15 mouse cellular contexts compared by ENCODE assay signal in the genomic region with DNA sequence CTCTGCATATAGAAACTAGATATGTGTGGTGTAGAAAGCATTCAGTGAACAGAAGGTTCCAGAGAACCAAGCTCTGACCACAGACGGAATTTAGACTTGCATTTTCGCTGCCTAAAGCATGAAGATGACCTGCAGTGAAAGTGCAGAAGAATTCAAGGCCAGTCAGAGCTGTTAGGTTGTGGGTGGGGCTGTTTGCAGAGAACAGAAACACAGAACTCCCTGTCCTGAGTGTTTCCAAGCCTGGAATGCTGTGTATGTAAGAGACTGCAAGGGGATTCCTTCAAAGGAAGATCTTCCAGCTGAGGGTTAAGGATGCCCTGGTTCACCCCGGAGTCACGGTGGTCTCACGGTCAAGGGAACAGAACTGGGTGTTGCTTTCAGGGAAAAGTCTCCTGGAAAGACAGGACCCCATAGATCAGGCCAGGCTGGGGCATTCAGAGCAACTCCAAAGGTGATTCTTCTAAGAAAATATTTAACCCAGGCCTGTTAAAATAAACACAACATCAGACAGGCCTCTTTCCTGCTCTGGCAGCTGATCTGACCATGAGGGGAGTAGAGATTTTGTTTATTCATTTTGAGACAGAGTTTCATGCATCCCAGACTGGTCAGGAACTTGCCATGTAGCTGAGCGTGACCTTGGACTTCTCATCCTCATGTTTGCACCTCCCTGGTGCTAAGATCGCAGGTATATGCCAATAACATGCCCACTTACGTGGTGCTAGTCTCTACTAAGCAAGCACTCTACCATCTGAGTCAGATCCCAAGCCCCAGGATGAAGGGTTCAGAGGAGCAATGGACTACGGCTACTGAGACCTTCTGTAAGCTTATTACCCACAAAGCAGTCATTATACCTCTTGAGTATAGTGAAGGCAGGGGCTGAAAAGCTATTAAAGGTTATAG.
DNase-seq lines count a peak whose midpoint lies in the region; ATAC-seq and TF ChIP-seq lines count a peak whose summit lies in the region.
"Had no signal": no experiment of that assay in that cellular context is flagged by ENCODE, and none has a peak within 500 bp of the region (broad histone marks: within the 10 kb centered on the region; RNA-seq: fewer than 3 reads in every experiment).

No protein-coding gene starts in this region.

- peaks cover 3% of the 10 kb centered on the region for H3K36me3 ChIP-seq in liver, adult 2 months (ENCODE audit: control insufficient read depth, insufficient read depth, low read length)
- H3K36me3 ChIP-seq in intestine, embryonic 16.5 days (ENCODE audit: control insufficient read depth, insufficient read depth, low read length): no peaks in the 10 kb centered on the region
- H3K36me3 ChIP-seq in kidney, embryonic 16.5 days (ENCODE audit: insufficient read depth, low read length): no peaks in the 10 kb centered on the region
- no peaks in the 10 kb centered on the region for H3K36me3 ChIP-seq in liver, embryonic 14.5 days (replicated peaks; ENCODE audit: control insufficient read depth, insufficient read depth, low read depth)
- no peaks in the 10 kb centered on the region for H3K36me3 ChIP-seq in thymus, adult 2 months (ENCODE audit: control insufficient read depth, insufficient read depth, low read length)

- no peak for TF ChIP-seq CTCF in liver, adult 2 months (IDR thresholded peaks at IDR 0.05; ENCODE audit: low read depth, low read length)
- TF ChIP-seq CTCF in liver, embryonic 14.5 days (IDR thresholded peaks at IDR 0.05; ENCODE audit: low read depth): no peak
- no peak for TF ChIP-seq CTCF in thymus, adult 2 months (IDR thresholded peaks at IDR 0.05; ENCODE audit: borderline replicate concordance, control insufficient read depth, extremely low read depth, insufficient read depth, low read length, poor library complexity)

- DNase-seq in liver, adult 2 months (ENCODE audit: extremely low read depth, low read depth, low spot score): peak; percentile 83
- no peak for DNase-seq in liver
- DNase-seq in liver, embryonic 14.5 days (ENCODE audit: low read depth in 3 of 3, low spot score in 3 of 3): no peak
- no peak for DNase-seq in gastrocnemius, adult 8-10 months (ENCODE audit: low spot score in 2 of 2)
- no peak for DNase-seq in thymus, adult 2 months
- no peak for DNase-seq in left cerebral cortex, postnatal 25 days (ENCODE audit: low spot score in 2 of 2)
- DNase-seq: adrenal gland, postnatal 25 days; cerebellum, adult 18-20 months; gastrocnemius, postnatal 25 days had no signal

- ATAC-seq in intestine, embryonic 16.5 days: peak; percentile 51; the same call in 1 of the 2 replicates
- peak; percentile 55 for ATAC-seq in kidney, embryonic 16.5 days (ENCODE audit: low FRiP score, low TSS enrichment)
- ATAC-seq in liver, embryonic 14.5 days (ENCODE audit: insufficient read depth): 0 out of 2 replicates have a peak, but pooled peaks have one; percentile 35
- ATAC-seq: forebrain, embryonic 14.5 days; Patski had no signal

- WGBS in liver, adult 2 months: 22% methylated on average over 9 of the region's 9 CpGs
- 31% methylated on average over 9 of the region's 9 CpGs for WGBS in intestine, embryonic 16.5 days
- WGBS in kidney, embryonic 16.5 days: 48% methylated on average over 9 of the region's 9 CpGs
- WGBS in liver, embryonic 14.5 days (ENCODE audit: insufficient replicate concordance): 51% methylated on average over 9 of the region's 9 CpGs
- 95% methylated on average over 9 of the region's 9 CpGs for WGBS in thymus, adult 2 months

- no peaks in the 10 kb centered on the region for H3K9me3 ChIP-seq in intestine, embryonic 16.5 days (ENCODE audit: control insufficient read depth, low read length)
- H3K9me3 ChIP-seq in kidney, embryonic 16.5 days (ENCODE audit: low read length): no peaks in the 10 kb centered on the region
- no peaks in the 10 kb centered on the region for H3K9me3 ChIP-seq in liver, embryonic 14.5 days (ENCODE audit: control insufficient read depth, low read length)

- peak overlapping the region; percentile 67 for H3K27ac ChIP-seq in liver, adult 2 months (replicated peaks; ENCODE audit: insufficient read depth, low read depth, low read length)
- H3K27ac ChIP-seq in intestine, embryonic 16.5 days (ENCODE audit: low read length): peak overlapping the region; percentile 49
- peak overlapping the region; percentile 80 for H3K27ac ChIP-seq in kidney, embryonic 16.5 days (ENCODE audit: low read length)
- no peak overlapping the region for H3K27ac ChIP-seq in liver, embryonic 14.5 days
- no peak overlapping the region for H3K27ac ChIP-seq in thymus, adult 2 months (ENCODE audit: control insufficient read depth, insufficient read depth, low read length)
- H3K27ac ChIP-seq: hindbrain, embryonic 14.5 days; macrophage had no signal

- TF ChIP-seq POLR2A in liver, adult 2 months (IDR thresholded peaks at IDR 0.05; ENCODE audit: extremely low read depth, insufficient read depth, low read length): no peak
- no peak for TF ChIP-seq POLR2A in thymus, adult 2 months (IDR thresholded peaks at IDR 0.05; ENCODE audit: control insufficient read depth, extremely low read depth, insufficient read depth, low read length, poor library complexity)

- H3K4me3 ChIP-seq in liver, adult 2 months (ENCODE audit: insufficient read depth, low read depth, low read length): no peak overlapping the region
- H3K4me3 ChIP-seq in intestine, embryonic 16.5 days (ENCODE audit: low read length): no peak overlapping the region
- H3K4me3 ChIP-seq in kidney, embryonic 16.5 days (ENCODE audit: low read length): no peak overlapping the region
- H3K4me3 ChIP-seq in liver, embryonic 14.5 days (ENCODE audit: insufficient read depth in 1 of 2, low read depth in 2 of 2, low read length in 2 of 2): no peak overlapping the region
- no peak overlapping the region for H3K4me3 ChIP-seq in thymus, adult 2 months (ENCODE audit: control insufficient read depth, insufficient read depth, low read length)

- TF ChIP-seq EP300 in liver, embryonic 14.5 days (IDR thresholded peaks at IDR 0.05; ENCODE audit: low read depth): no peak

- H3K4me1 ChIP-seq in liver, adult 2 months (ENCODE audit: control insufficient read depth, insufficient read depth, low read length): peaks cover 17% of the 10 kb centered on the region
- H3K4me1 ChIP-seq in intestine, embryonic 16.5 days (ENCODE audit: control insufficient read depth, insufficient read depth, low read length): peaks cover 20% of the 10 kb centered on the region
- H3K4me1 ChIP-seq in kidney, embryonic 16.5 days (ENCODE audit: insufficient read depth, low read length): peaks cover 20% of the 10 kb centered on the region
- peaks cover 0 to 7% of the 10 kb centered on the region in 2 experiments; a peak in 2 of 4 replicates for H3K4me1 ChIP-seq in liver, embryonic 14.5 days (replicated peaks; ENCODE audit: control insufficient read depth in 2 of 2, insufficient read depth in 2 of 2, low read length in 1 of 2)
- no peaks in the 10 kb centered on the region for H3K4me1 ChIP-seq in thymus, adult 2 months (replicated peaks; ENCODE audit: control insufficient read depth, insufficient read depth, low read length)

- H3K4me2 ChIP-seq in intestine, embryonic 16.5 days (ENCODE audit: low read depth, low read length): no peak overlapping the region
- H3K4me2 ChIP-seq in kidney, embryonic 16.5 days (replicated peaks; ENCODE audit: low read depth, low read length): no peak overlapping the region
- peak overlapping the region; percentile 13; the same call in 1 of the 2 replicates for H3K4me2 ChIP-seq in liver, embryonic 14.5 days (ENCODE audit: low read depth)
- H3K4me2 ChIP-seq: hindbrain, embryonic 14.5 days had no signal

- H3K27me3 ChIP-seq in liver, adult 2 months (ENCODE audit: control insufficient read depth, insufficient read depth, low read length): no peaks in the 10 kb centered on the region
- no peaks in the 10 kb centered on the region for H3K27me3 ChIP-seq in intestine, embryonic 16.5 days (replicated peaks; ENCODE audit: control insufficient read depth, insufficient read depth, low read length)
- no peaks in the 10 kb centered on the region for H3K27me3 ChIP-seq in kidney, embryonic 16.5 days (ENCODE audit: insufficient read depth, low read length)
- no peaks in the 10 kb centered on the region for H3K27me3 ChIP-seq in liver, embryonic 14.5 days (ENCODE audit: control insufficient read depth, insufficient read depth, low read length)
- H3K27me3 ChIP-seq in thymus, adult 2 months (ENCODE audit: control insufficient read depth, insufficient read depth, low read length): no peaks in the 10 kb centered on the region
- H3K27me3 ChIP-seq: Patski had no signal

- H3K9ac ChIP-seq in liver, adult 2 months (ENCODE audit: low read depth, low read length): no peak overlapping the region
- H3K9ac ChIP-seq in intestine, embryonic 16.5 days (ENCODE audit: low read depth, low read length): 0 out of 2 replicates have a peak overlapping the region, but pooled peaks have one; percentile 31
- H3K9ac ChIP-seq in kidney, embryonic 16.5 days (replicated peaks; ENCODE audit: low read length): no peak overlapping the region
- no peak overlapping the region for H3K9ac ChIP-seq in liver, embryonic 14.5 days (replicated peaks)
- H3K9ac ChIP-seq: hindbrain, embryonic 14.5 days had no signal

- peaks cover 7% of the 10 kb centered on the region; the same call in 1 of the 2 replicates for H3K79me2 ChIP-seq in liver, adult 2 months (ENCODE audit: control insufficient read depth, insufficient read depth, low read length)

- intact Hi-C loops in left cerebral cortex, postnatal 25 days (cut with DNase I): no loop called here

Comparison
In these comparisons a context has a peak if more than half of its experiments do, and no peak if none do; other contexts are left out.
1. H3K27ac ChIP-seq: peak in liver, adult 2 months (single experiment), intestine, embryonic 16.5 days (single experiment) and kidney, embryonic 16.5 days (single experiment); none in liver, embryonic 14.5 days (single experiment) and thymus, adult 2 months (single experiment).
2. Peak in every context shown above with its lines, with median percentiles within 50 percentile points of each other: ATAC-seq.